Mouse (Mus musculus) liver, adult 2 months (tissue): Measurements from ENCODE around the gene Olfr484.
"Not testable (repeated sequence)": the region's sequence is repeated elsewhere in the genome, so short reads cannot be mapped to it uniquely, and the experiment has no call there.

ENCODE experiments used
- CTCF ChIP-seq: fragments of 200-500 bp; IDR thresholded peaks from 2 replicates; pipeline ENCODE4 v1.5.1; 2011; ENCODE audit warnings: low read depth, low read length, control low read depth
- POLR2A ChIP-seq: fragments of 200-500 bp; IDR thresholded peaks from 2 replicates; pipeline ENCODE4 v1.6.1; 2011; ENCODE audit warnings: low read length, control low read depth; ENCODE audit not compliant: insufficient read depth; ENCODE audit errors: extremely low read depth

DNA sequence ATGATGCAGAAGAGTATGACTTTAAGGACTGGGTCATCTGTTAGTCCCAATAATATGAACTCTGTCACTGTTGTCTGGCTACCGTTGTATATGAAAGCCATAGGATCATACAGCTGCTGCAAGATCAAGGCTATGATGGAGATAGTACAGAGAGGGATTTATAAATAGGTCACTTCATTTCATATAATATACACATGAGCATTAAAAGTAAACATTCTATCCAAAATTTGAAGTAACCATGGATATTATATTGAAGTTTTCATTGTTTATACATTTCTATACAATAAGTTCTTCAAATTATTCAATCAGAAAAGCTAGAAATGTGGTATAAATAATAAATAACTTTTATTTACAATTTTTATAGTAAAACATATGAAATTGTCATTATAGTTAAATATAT lies 45.4 kb upstream of the Olfr484 start, which contains the start of gene Olfr486:
- TF ChIP-seq CTCF, POLR2A: not testable (repeated sequence)
